Mouse (Mus musculus) CH12.LX (cell line): Measurements from ENCODE around the gene A2ml1. TPM values are rescaled to one million over a fixed set of nuclear protein-coding genes. Genes with fewer than 3 reads are reported as not detected.

Source experiments
- DNase-seq: peaks from one replicate; pipeline ENCODE4 v3.0.0-alpha.2; 2013; ENCODE audit errors: extremely low read depth
- H3K27ac ChIP-seq: 2 replicates; pipeline ENCODE4 v1.5.1; 2012; ENCODE audit warnings: low read depth, mild to moderate bottlenecking, control low read depth, moderate library complexity; ENCODE audit not compliant: insufficient read depth
- H3K27me3 ChIP-seq: replicated peaks from 2 replicates; pipeline ENCODE3; 2012; ENCODE audit warnings: inconsistent platforms
- H3K36me3 ChIP-seq, 2 experiments: replicated peaks in 1 of 2; 2 replicates each; pipeline versions ENCODE3 to v1.6.1; 2012; ENCODE audit warnings: inconsistent platforms in 1 of 2, low read length in 1 of 2, mild to moderate bottlenecking in 1 of 2, mixed read lengths in 1 of 2, moderate library complexity in 1 of 2; ENCODE audit not compliant: control insufficient read depth in 1 of 2, insufficient read depth in 1 of 2
- H3K4me1 ChIP-seq, 2 experiments: 2 replicates each; pipeline ENCODE4 v1.6.1; 2012; ENCODE audit warnings: inconsistent platforms in 1 of 2, moderate library complexity in 1 of 2; ENCODE audit not compliant: insufficient read depth in 2 of 2, control insufficient read depth in 1 of 2
- H3K4me2 ChIP-seq: 2 replicates; pipeline ENCODE4 v1.6.1; 2012; ENCODE audit warnings: low read depth, mild to moderate bottlenecking, control low read depth; ENCODE audit not compliant: poor library complexity, insufficient read depth, severe bottlenecking
- H3K4me3 ChIP-seq, 3 experiments: fragments of 150-350 bp in 1 of 3; sonication (generic) in 1 of 3; replicated peaks in 1 of 3; 2 replicates each; pipeline versions ENCODE3 to v1.5.1; 2011 to 2012; ENCODE audit warnings: low read depth in 2 of 3, low read length in 2 of 3, mild to moderate bottlenecking in 2 of 3, moderate library complexity in 2 of 3, control low read depth in 1 of 3, improper control_type of control experiment in 1 of 3, inconsistent platforms in 1 of 3, mixed read lengths in 1 of 3; ENCODE audit not compliant: poor library complexity in 1 of 3
- H3K79me2 ChIP-seq: replicated peaks from 2 replicates; pipeline ENCODE4 v1.6.1; 2012; ENCODE audit warnings: mild to moderate bottlenecking, moderate library complexity; ENCODE audit not compliant: control insufficient read depth, poor library complexity, insufficient read depth, severe bottlenecking; ENCODE audit errors: extremely low read depth
- H3K9ac ChIP-seq: 2 replicates; pipeline ENCODE4 v1.6.1; 2012; ENCODE audit warnings: low read depth, mild to moderate bottlenecking, control low read depth, moderate library complexity; ENCODE audit not compliant: insufficient read depth
- H3K9me3 ChIP-seq: replicated peaks from 2 replicates; pipeline ENCODE3; 2012; ENCODE audit warnings: low read length, inconsistent platforms, mixed read lengths
- CHD1 ChIP-seq: IDR thresholded peaks from 2 replicates; pipeline ENCODE4 v1.6.1; 2012; ENCODE audit warnings: low read depth, low read length, improper control_type of control experiment, inconsistent platforms
- CTCF ChIP-seq, 2 experiments: IDR thresholded peaks in 1 of 2; conservative IDR thresholded peaks in 1 of 2; 2 replicates each; pipeline ENCODE4 v1.5.1; 2011 to 2012; ENCODE audit warnings: low read depth in 2 of 2, low read length in 2 of 2, improper control_type of control experiment in 1 of 2, inconsistent platforms in 1 of 2, mild to moderate bottlenecking in 1 of 2, moderate library complexity in 1 of 2
- ELF1 ChIP-seq: IDR thresholded peaks from 2 replicates; pipeline ENCODE4 v1.6.1; 2014; ENCODE audit warnings: low read depth, mild to moderate bottlenecking, inconsistent platforms, low read length, improper control_type of control experiment
- EP300 ChIP-seq: IDR thresholded peaks from 2 replicates; pipeline ENCODE4 v1.6.1; 2011; ENCODE audit warnings: low read length, improper control_type of control experiment
- ETS1 ChIP-seq: conservative IDR thresholded peaks from 2 replicates; pipeline ENCODE4 v1.6.1; 2012; ENCODE audit warnings: low read depth, mild to moderate bottlenecking, inconsistent platforms, low read length, improper control_type of control experiment, moderate library complexity
- GABPA ChIP-seq: IDR thresholded peaks from 2 replicates; pipeline ENCODE4 v1.6.1; 2012; ENCODE audit warnings: low read depth, low read length, improper control_type of control experiment, inconsistent platforms; ENCODE audit not compliant: insufficient replicate concordance
- JUND ChIP-seq: conservative IDR thresholded peaks from 2 replicates; pipeline ENCODE4 v1.6.1; 2011; ENCODE audit warnings: low read depth, low read length, improper control_type of control experiment
- KAT2A ChIP-seq: IDR thresholded peaks from 2 replicates; pipeline ENCODE4 v1.6.1; 2012; ENCODE audit warnings: low read length, improper control_type of control experiment, inconsistent platforms; ENCODE audit not compliant: insufficient replicate concordance
- MAFK ChIP-seq: IDR thresholded peaks from 2 replicates; pipeline ENCODE4 v1.6.1; 2011; ENCODE audit warnings: low read length, improper control_type of control experiment; ENCODE audit not compliant: insufficient replicate concordance
- MEF2A ChIP-seq: IDR thresholded peaks from 2 replicates; pipeline ENCODE4 v1.6.1; 2014; ENCODE audit warnings: low read depth, mild to moderate bottlenecking, inconsistent platforms, low read length, improper control_type of control experiment, borderline replicate concordance
- MXI1 ChIP-seq: IDR thresholded peaks from 2 replicates; pipeline ENCODE4 v1.6.1; 2011; ENCODE audit warnings: mild to moderate bottlenecking, low read depth, low read length, improper control_type of control experiment
- MYC ChIP-seq: IDR thresholded peaks from 2 replicates; pipeline ENCODE4 v1.6.1; 2011; ENCODE audit warnings: low read depth, mild to moderate bottlenecking, improper control_type of control experiment, low read length
- NELFE ChIP-seq: IDR thresholded peaks from 2 replicates; pipeline ENCODE4 v1.6.1; 2011; ENCODE audit warnings: low read depth, low read length, improper control_type of control experiment
- POLR2A ChIP-seq: IDR thresholded peaks from 2 replicates; pipeline ENCODE4 v1.6.1; 2011; ENCODE audit warnings: low read depth, mild to moderate bottlenecking, improper control_type of control experiment, low read length
- POLR2AphosphoS2 ChIP-seq: IDR thresholded peaks from 2 replicates; pipeline ENCODE4 v1.6.1; 2011; ENCODE audit warnings: low read depth, low read length, improper control_type of control experiment
- UBTF ChIP-seq: IDR thresholded peaks from 2 replicates; pipeline ENCODE4 v1.6.1; 2012; ENCODE audit warnings: low read depth, mild to moderate bottlenecking, inconsistent platforms, low read length, improper control_type of control experiment, moderate library complexity
- USF2 ChIP-seq: conservative IDR thresholded peaks from 2 replicates; pipeline ENCODE4 v1.6.1; 2011; ENCODE audit warnings: low read depth, low read length, improper control_type of control experiment
- ZKSCAN1 ChIP-seq: IDR thresholded peaks from 2 replicates; pipeline ENCODE4 v1.6.1; 2012; ENCODE audit warnings: low read depth, inconsistent platforms, low read length, improper control_type of control experiment, borderline replicate concordance
- ZNF384 ChIP-seq: IDR thresholded peaks from 2 replicates; pipeline ENCODE4 v1.6.1; 2012; ENCODE audit warnings: low read depth, low read length, improper control_type of control experiment, inconsistent platforms
- dilution Hi-C: fragments of 300-500 bp; cut with MboI; formaldehyde crosslinking; loops from 2 replicates; pipeline ENCODE4 v1.14.3; 2020; ENCODE audit warnings: low sequenced_read_pairs; ENCODE audit not compliant: extremely low pct_unique_long_range_greater_than_20kb, extremely low pct_ligation_motif_present
- in situ Hi-C: fragments of 300-500 bp; cut with MboI; formaldehyde crosslinking; loops from 3 replicates; pipeline ENCODE4 v1.14.3; 2019; ENCODE audit warnings: low sequenced_read_pairs, low pct_ligation_motif_present, low pct_unique_long_range_greater_than_20kb, mixed read lengths
- polyA plus RNA-seq: library from polyadenylated mRNA; unstranded; fragments of >175 nt; gene quantifications from 2 replicates; pipeline ENCODE4 v1.2.1, GENCODE M21; 2012; ENCODE audit warnings: low read depth; ENCODE audit not compliant: insufficient read length
- total RNA-seq, 2 experiments: library from RNA; depleted of rRNA; stranded (reverse); fragments of 300-350 nt in 1 of 2; fragments of >200 nt in 1 of 2; gene quantifications; 2 replicates each; pipeline ENCODE4 v1.2.3; 2012 to 2014

The A2ml1 gene
- total and polyA plus RNA-seq, 3 experiments: not detected

DNA sequence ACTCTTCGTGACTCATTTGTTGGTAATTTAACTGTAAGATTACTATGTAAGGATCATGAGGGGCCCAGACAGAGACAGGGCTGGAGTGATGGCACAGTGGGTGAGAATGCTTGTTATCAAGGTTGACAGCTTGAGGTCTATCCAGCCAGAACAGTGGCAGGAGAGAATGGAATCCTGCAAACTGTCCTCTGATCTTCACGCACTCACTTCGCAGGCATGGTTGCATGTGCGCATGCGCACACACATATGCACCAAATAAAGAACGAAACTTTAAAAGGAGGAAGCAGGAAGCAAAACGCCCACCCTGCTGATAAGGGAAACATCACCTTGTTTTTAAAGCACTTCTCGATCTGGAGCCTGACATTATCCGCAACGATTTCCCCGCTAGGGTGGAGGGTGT, 14.8 kb downstream of the A2ml1 start:
- Histone ChIP-seq H3K79me2 (no peaks in the 10 kb centered on the region), H3K9ac (no peak overlapping the region), H3K27me3 (no peaks in the 10 kb centered on the region), H3K4me3 (no peak overlapping the region), H3K9me3 (no peaks in the 10 kb centered on the region), H3K27ac (no peak overlapping the region), H3K4me2 (no peak overlapping the region), H3K36me3 (no peaks in the 10 kb centered on the region), H3K4me1 (no peaks in the 10 kb centered on the region)
- DNase-seq: no peak
- dilution Hi-C loops: no loop called here
- in situ Hi-C loops: no loop called here
- no peak for TF ChIP-seq ZNF384
- TF ChIP-seq CTCF (conservative IDR thresholded peaks at IDR 0.05 in 1 of 2, IDR thresholded peaks at IDR 0.05 in 1 of 2; ENCODE audit: low read depth in 2 of 2, low read length in 2 of 2): no peak
- TF ChIP-seq NELFE: no peak
- no peak for TF ChIP-seq ELF1
- TF ChIP-seq MAFK: no peak
- TF ChIP-seq CHD1: no peak
- no peak for TF ChIP-seq JUND
- no peak for TF ChIP-seq MEF2A
- no peak for TF ChIP-seq UBTF
- no peak for TF ChIP-seq GABPA
- no peak for TF ChIP-seq MYC
- TF ChIP-seq ZKSCAN1: no peak
- no peak for TF ChIP-seq POLR2AphosphoS2
- TF ChIP-seq EP300: no peak
- TF ChIP-seq POLR2A: no peak
- no peak for TF ChIP-seq KAT2A

DNA sequence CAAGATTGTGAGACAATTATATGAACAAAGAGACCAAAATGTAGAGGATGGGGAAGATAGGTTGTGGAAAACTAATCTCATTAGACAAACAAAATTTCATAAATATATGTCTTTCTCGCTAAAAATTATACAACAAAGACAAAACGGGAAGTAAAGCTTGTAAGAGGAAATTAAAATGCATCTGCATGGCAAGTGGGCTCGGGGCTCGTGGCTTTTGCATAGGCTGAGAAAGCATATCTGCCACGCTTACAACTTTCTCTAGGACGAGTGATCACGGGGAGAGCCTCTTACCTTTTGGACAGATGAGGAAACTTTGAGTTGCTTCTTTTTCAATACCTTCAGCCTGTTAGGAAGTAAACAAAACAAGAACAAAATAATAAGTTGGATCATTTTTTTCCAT, 27.4 kb downstream of the A2ml1 start:
- no peak overlapping the region for H3K4me3 ChIP-seq
- in situ Hi-C loops: no loop called here

More for the DNA sequence above, 27.4 kb downstream of the A2ml1 start:
- DNase-seq: no peak
- H3K4me2 ChIP-seq: no peak overlapping the region
- H3K9ac ChIP-seq: no peak overlapping the region
- H3K4me1 ChIP-seq: peaks cover 0 to 9% of the 10 kb centered on the region in 2 experiments; a peak in 2 of 4 replicates
- no peak overlapping the region for H3K27ac ChIP-seq
- H3K79me2 ChIP-seq: no peaks in the 10 kb centered on the region
- H3K27me3 ChIP-seq: peaks cover 2% of the 10 kb centered on the region
- TF ChIP-seq POLR2AphosphoS2 (no peak), USF2 (no peak), KAT2A (no peak), ETS1 (no peak), MAFK (no peak), MXI1 (no peak)
- dilution Hi-C loops: no loop called here
- H3K36me3 ChIP-seq: no peaks in the 10 kb centered on the region
- H3K9me3 ChIP-seq: no peaks in the 10 kb centered on the region
